Comparison of ENCODE assay signal across 8 mouse cellular contexts in genomic region chr13:74208317-74208985, GRCm38 (mm10). TPM values are rescaled to one million over a fixed set of nuclear protein-coding genes. Genes with fewer than 3 reads are reported as not detected.
A peak's percentile ranks its signal among the peaks of the same experiment; 100 is the strongest.
DNase-seq lines count a peak whose midpoint lies in the region; ATAC-seq lines count a peak whose summit lies in the region.

TSS of gene Exoc3 (minus strand) at chr13:74208732.

- peaks cover 7% of the 10 kb centered on the region; the same call in 1 of the 2 replicates for H3K4me1 ChIP-seq in brown adipose tissue, adult 24 weeks (ENCODE audit: control insufficient read depth, insufficient read depth, insufficient read length, low read length)
- peaks cover 20% of the 10 kb centered on the region for H3K4me1 ChIP-seq in heart, embryonic 13.5 days
- H3K4me1 ChIP-seq in liver, embryonic 12.5 days, result peaks cover 24% of the 10 kb centered on the region
- H3K4me1 ChIP-seq in stomach, embryonic 15.5 days, result 0 out of 2 replicates have a peak, but pooled peaks cover 7% of the 10 kb centered on the region

- peak within 1 kb of the TSS; percentile 98 for H3K4me3 ChIP-seq in brown adipose tissue, adult 24 weeks (ENCODE audit: insufficient read depth, low read depth, low read length)
- peak within 1 kb of the TSS; percentile 75 for H3K4me3 ChIP-seq in heart, embryonic 13.5 days
- peak within 1 kb of the TSS; percentile 87 for H3K4me3 ChIP-seq in liver, embryonic 12.5 days
- H3K4me3 ChIP-seq in stomach, embryonic 15.5 days (replicated peaks), result peak within 1 kb of the TSS; percentile 87

- ATAC-seq in heart, embryonic 13.5 days (ENCODE audit: extremely low read depth, insufficient number of reproducible peaks, low FRiP score, low TSS enrichment), result peak; percentile 88
- peak; percentile 98 for ATAC-seq in liver, embryonic 12.5 days
- ATAC-seq in stomach, embryonic 15.5 days (ENCODE audit: insufficient read depth, low FRiP score, low read depth), result peak; percentile 95

- DNase-seq in CD4-positive, CD25-positive, alpha-beta regulatory T cell, adult 2 months (ENCODE audit: low read depth, low spot score), result peak; percentile 91
- DNase-seq in fat pad, adult 2 months (ENCODE audit: extremely low read depth, low read depth, low spot score), result peak; percentile 18
- DNase-seq in kidney, postnatal 10 days, result peak; percentile 95
- DNase-seq in natural killer cell, adult 2 months (ENCODE audit: low spot score in 2 of 2), result peak; percentile 86 to 89

- H3K27ac ChIP-seq in brown adipose tissue, adult 24 weeks (replicated peaks; ENCODE audit: low read depth, low read length), result peak within 1 kb of the TSS; percentile 99
- H3K27ac ChIP-seq in heart, embryonic 13.5 days (replicated peaks), result peak within 1 kb of the TSS; percentile 97
- peak within 1 kb of the TSS; percentile 84 for H3K27ac ChIP-seq in liver, embryonic 12.5 days
- H3K27ac ChIP-seq in stomach, embryonic 15.5 days, result peak within 1 kb of the TSS; percentile 90

- H3K27me3 ChIP-seq in heart, embryonic 13.5 days (replicated peaks), result peaks cover 15% of the 10 kb centered on the region
- 0 out of 2 replicates have a peak, but pooled peaks cover 10% of the 10 kb centered on the region for H3K27me3 ChIP-seq in liver, embryonic 12.5 days (replicated peaks)
- H3K27me3 ChIP-seq in stomach, embryonic 15.5 days (replicated peaks), result no peaks in the 10 kb centered on the region

- WGBS in heart, embryonic 13.5 days, result under 1% methylated on average over 39 of the region's 39 CpGs
- under 1% methylated on average over 39 of the region's 39 CpGs for WGBS in liver, embryonic 12.5 days (ENCODE audit: insufficient replicate concordance)
- WGBS in stomach, embryonic 15.5 days, result under 1% methylated on average over 39 of the region's 39 CpGs

- H3K9me3 ChIP-seq in heart, embryonic 13.5 days, result no peaks in the 10 kb centered on the region
- no peaks in the 10 kb centered on the region for H3K9me3 ChIP-seq in liver, embryonic 12.5 days (replicated peaks)
- no peaks in the 10 kb centered on the region for H3K9me3 ChIP-seq in stomach, embryonic 15.5 days

- H3K4me2 ChIP-seq in heart, embryonic 13.5 days, result peak within 1 kb of the TSS; percentile 85
- peak within 1 kb of the TSS; percentile 73 for H3K4me2 ChIP-seq in liver, embryonic 12.5 days
- peak within 1 kb of the TSS; percentile 65 for H3K4me2 ChIP-seq in stomach, embryonic 15.5 days

- peak within 1 kb of the TSS; percentile 90 for H3K9ac ChIP-seq in heart, embryonic 13.5 days
- H3K9ac ChIP-seq in liver, embryonic 12.5 days, result peak within 1 kb of the TSS; percentile 79
- peak within 1 kb of the TSS; percentile 74 for H3K9ac ChIP-seq in stomach, embryonic 15.5 days

- peaks cover 29% of the 10 kb centered on the region for H3K36me3 ChIP-seq in heart, embryonic 13.5 days
- H3K36me3 ChIP-seq in liver, embryonic 12.5 days, result peaks cover 18% of the 10 kb centered on the region
- H3K36me3 ChIP-seq in stomach, embryonic 15.5 days, result peaks cover 7% of the 10 kb centered on the region

RNA-seq across cellular contexts. Expression of gene Exoc3, which starts in this region (rescaled TPM):
- 46.9 and 55.9 TPM in 2 replicates for polyA plus RNA-seq in brown adipose tissue, adult 24 weeks (2012; ENCODE audit: insufficient read depth, insufficient read length, missing spikeins)
- polyA plus RNA-seq in heart, embryonic 13.5 days (2015; fragmentation: Nextera tagmentation; extraction: Ambion mirVana), result 46.9 and 56.7 TPM in 2 replicates
- 32.9 and 36.4 TPM in 2 replicates for polyA plus RNA-seq in liver, embryonic 12.5 days (2016; fragmentation: Nextera tagmentation; extraction: Ambion mirVana)
- polyA plus RNA-seq in stomach, embryonic 15.5 days (2015; fragmentation: Nextera tagmentation; extraction: Ambion mirVana), result 59.6 and 67.2 TPM in 2 replicates

Comparison
In these comparisons a context has a peak if more than half of its experiments do, and no peak if none do; other contexts are left out.
1. Peak in every context shown above with its lines: DNase-seq, ATAC-seq, H3K4me3 ChIP-seq and H3K27ac ChIP-seq.
2. DNase-seq: peak in every context shown above with its lines; median percentile 95 in kidney, postnatal 10 days; 91 in CD4-positive, CD25-positive, alpha-beta regulatory T cell, adult 2 months; 88 in natural killer cell, adult 2 months; 18 in fat pad, adult 2 months.